Mouse (Mus musculus): ENCODE data around the gene Llcfc1. TPM values are rescaled to one million over a fixed set of nuclear protein-coding genes. Genes with fewer than 3 reads are reported as not detected.

The Llcfc1 gene
- polyA plus RNA-seq (2012; rRNA removed) (not detected in 2 replicates), polyA plus RNA-seq (2014; fragmentation: Nextera tagmentation; extraction: Ambion mirVana) (not detected in 2 replicates)

DNA sequence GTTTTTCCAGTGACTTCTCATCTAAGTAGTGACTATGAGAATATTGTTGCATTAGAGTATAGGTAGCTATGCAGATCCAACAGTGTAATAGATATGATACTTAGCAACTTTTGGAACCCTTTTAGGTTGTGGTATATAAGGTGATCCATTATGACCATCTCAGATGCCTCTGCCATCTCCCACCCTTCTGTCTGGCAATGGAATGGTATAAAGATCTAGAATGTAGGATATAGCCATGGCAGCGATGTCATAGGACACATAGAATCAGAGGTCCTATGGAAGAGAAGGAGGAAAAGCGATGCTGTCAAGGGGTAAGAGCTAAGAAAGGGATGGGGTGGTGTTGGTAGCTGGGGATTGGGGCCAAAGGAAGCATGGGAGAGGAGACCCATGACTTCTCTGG lies at the start of gene Llcfc1:
TSS of gene Llcfc1 (plus strand) at position 301 of the 400 bp plus-strand sequence.
- Histone ChIP-seq H3K4me1 (replicated peaks; ENCODE audit: control insufficient read depth in 2 of 2, insufficient read depth in 2 of 2, low read length in 1 of 2) (peaks cover 4 to 14% of the 10 kb centered on the region in 2 experiments), H3K27ac (peak within 1 kb of the TSS; percentile 30), H3K4me2 (ENCODE audit: low read depth) (no peak within 1 kb of the TSS), H3K9ac (replicated peaks) (no peak within 1 kb of the TSS), H3K36me3 (replicated peaks; ENCODE audit: control insufficient read depth, insufficient read depth, low read depth) (peaks cover 44% of the 10 kb centered on the region), H3K4me3 (ENCODE audit: insufficient read depth in 1 of 2, low read depth in 2 of 2, low read length in 2 of 2) (no peak within 1 kb of the TSS), H3K27me3 (ENCODE audit: control insufficient read depth, insufficient read depth, low read length) (no peaks in the 10 kb centered on the region), H3K9me3 (ENCODE audit: control insufficient read depth, low read length) (no peaks in the 10 kb centered on the region)
- WGBS (ENCODE audit: insufficient replicate concordance) = 89% methylated on average over 2 of the region's 2 CpGs
- DNase-seq (ENCODE audit: low read depth in 3 of 3, low spot score in 3 of 3) (no peak), ATAC-seq (ENCODE audit: insufficient read depth) (no peak)
- TF ChIP-seq CTCF (IDR thresholded peaks at IDR 0.05; ENCODE audit: low read depth) (no peak), EP300 (IDR thresholded peaks at IDR 0.05; ENCODE audit: low read depth) (no peak)

DNA sequence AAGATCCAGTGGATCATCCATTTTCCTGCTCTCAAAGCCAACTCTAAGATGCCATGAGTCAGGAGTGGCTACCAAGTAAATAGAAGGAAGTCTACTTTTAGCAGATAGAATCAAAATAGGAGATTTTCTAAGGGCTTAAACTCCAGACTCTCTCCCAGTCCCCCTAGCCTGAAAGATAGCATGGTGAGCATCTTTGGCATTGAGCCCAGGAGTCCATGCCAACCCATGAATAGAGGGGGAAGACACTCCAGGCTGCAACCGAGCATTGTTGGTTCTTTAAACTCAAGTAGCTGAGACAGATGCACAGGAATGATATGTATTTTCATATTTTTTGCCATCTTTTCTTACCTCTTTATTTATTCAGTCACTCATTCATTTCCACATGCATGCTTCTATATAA lies 49.0 kb upstream of the Llcfc1 start:
- Histone ChIP-seq H3K9me3 (ENCODE audit: control insufficient read depth, low read length) (no peaks in the 10 kb centered on the region), H3K36me3 (replicated peaks; ENCODE audit: control insufficient read depth, insufficient read depth, low read depth) (no peaks in the 10 kb centered on the region), H3K27ac (no peak overlapping the region), H3K27me3 (ENCODE audit: control insufficient read depth, insufficient read depth, low read length) (no peaks in the 10 kb centered on the region), H3K9ac (replicated peaks) (no peak overlapping the region), H3K4me1 (replicated peaks; ENCODE audit: control insufficient read depth in 2 of 2, insufficient read depth in 2 of 2, low read length in 1 of 2) (no peaks in the 10 kb centered on the region), H3K4me2 (ENCODE audit: low read depth) (no peak overlapping the region), H3K4me3 (ENCODE audit: insufficient read depth in 1 of 2, low read depth in 2 of 2, low read length in 2 of 2) (no peak overlapping the region)
- 46% methylated on average over 1 of the region's 1 CpGs for WGBS (ENCODE audit: insufficient replicate concordance)
- ATAC-seq (ENCODE audit: insufficient read depth) (no peak), DNase-seq (ENCODE audit: low read depth in 3 of 3, low spot score in 3 of 3) (no peak)
- TF ChIP-seq EP300 (IDR thresholded peaks at IDR 0.05; ENCODE audit: low read depth) (no peak), CTCF (IDR thresholded peaks at IDR 0.05; ENCODE audit: low read depth) (no peak)

- no peaks in the 10 kb centered on the region; a peak in 1 of 4 replicates for H3K4me1 ChIP-seq (replicated peaks; ENCODE audit: control insufficient read depth in 2 of 2, insufficient read depth in 2 of 2, low read length in 1 of 2)
- H3K9ac ChIP-seq (replicated peaks) = no peak within 1 kb of the TSS
- H3K27ac ChIP-seq = no peak within 1 kb of the TSS
- no peak for ATAC-seq (ENCODE audit: insufficient read depth)
- no peak for TF ChIP-seq EP300 (IDR thresholded peaks at IDR 0.05; ENCODE audit: low read depth)
- no peak for TF ChIP-seq CTCF (IDR thresholded peaks at IDR 0.05; ENCODE audit: low read depth)
- H3K9me3 ChIP-seq (ENCODE audit: control insufficient read depth, low read length) = no peaks in the 10 kb centered on the region
- WGBS (ENCODE audit: insufficient replicate concordance) = 43% methylated on average over 5 of the region's 5 CpGs
- H3K27me3 ChIP-seq (ENCODE audit: control insufficient read depth, insufficient read depth, low read length) = no peaks in the 10 kb centered on the region
- no peak for DNase-seq (ENCODE audit: low read depth in 3 of 3, low spot score in 3 of 3)
- H3K36me3 ChIP-seq (replicated peaks; ENCODE audit: control insufficient read depth, insufficient read depth, low read depth) = no peaks in the 10 kb centered on the region
- H3K4me3 ChIP-seq (ENCODE audit: insufficient read depth in 1 of 2, low read depth in 2 of 2, low read length in 2 of 2) = no peak within 1 kb of the TSS
- H3K4me2 ChIP-seq (ENCODE audit: low read depth) = no peak within 1 kb of the TSS
Measured at GRCm38 (mm10) chr6:41636178-41636577, 48.1 kb upstream of the Llcfc1 start, which contains the start of gene Trpv6. TSS of gene Trpv6 (minus strand) at chr6:41636405.

DNA sequence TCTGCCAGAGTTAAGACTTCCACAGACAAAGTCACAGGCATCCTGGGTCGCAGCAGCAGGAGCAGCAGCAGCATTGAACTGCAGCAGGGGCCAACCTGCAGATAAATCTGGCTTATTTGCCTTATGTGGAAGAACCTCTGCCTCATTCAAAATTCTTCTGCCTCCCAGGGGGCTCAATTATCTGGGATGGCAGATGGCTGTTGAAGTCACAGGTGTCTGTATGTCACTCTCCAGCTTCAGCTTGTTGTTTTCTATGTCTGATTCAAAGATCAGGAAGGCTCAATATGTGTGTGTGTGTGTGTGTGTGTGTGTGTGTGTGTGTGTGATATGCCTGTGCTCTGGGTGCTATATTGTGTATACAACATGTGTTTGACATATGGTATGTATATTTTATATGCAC lies 46.8 kb upstream of the Llcfc1 start:
- H3K27me3 ChIP-seq (ENCODE audit: control insufficient read depth, insufficient read depth, low read length) = no peaks in the 10 kb centered on the region

DNA sequence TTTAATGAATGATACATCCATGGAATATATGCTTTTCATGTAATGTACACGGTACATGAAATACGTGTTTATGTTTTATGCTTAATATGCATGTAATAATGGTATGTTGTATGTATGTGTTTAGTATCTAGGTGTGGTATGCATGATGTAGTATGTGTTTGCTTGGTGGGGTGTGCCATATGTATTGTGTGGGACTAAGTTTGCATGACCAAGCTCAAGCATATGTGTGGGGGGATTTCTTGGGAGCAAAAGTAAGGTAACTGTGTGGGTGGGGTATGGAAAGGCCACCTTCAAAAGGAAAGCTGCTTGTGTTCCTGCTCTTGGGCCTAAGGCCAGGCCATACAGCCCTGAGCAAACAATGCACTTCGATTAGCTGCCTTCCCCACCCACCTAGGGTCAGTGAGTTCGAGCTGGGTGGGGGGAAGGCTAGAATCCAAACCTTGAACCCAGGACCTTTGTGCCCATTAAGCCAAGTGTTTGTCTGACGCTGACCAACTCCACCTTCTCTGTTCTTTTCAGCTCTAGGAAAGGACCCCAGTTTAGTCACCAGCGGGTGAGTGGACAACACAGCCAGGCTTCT lies 46.2 kb upstream of the Llcfc1 start:
- no peak overlapping the region for H3K9ac ChIP-seq (replicated peaks)
- no peak for ATAC-seq (ENCODE audit: insufficient read depth)
- H3K9me3 ChIP-seq (ENCODE audit: control insufficient read depth, low read length) = no peaks in the 10 kb centered on the region
- H3K27ac ChIP-seq = no peak overlapping the region
- no peaks in the 10 kb centered on the region for H3K36me3 ChIP-seq (replicated peaks; ENCODE audit: control insufficient read depth, insufficient read depth, low read depth)
- H3K4me3 ChIP-seq (ENCODE audit: insufficient read depth in 1 of 2, low read depth in 2 of 2, low read length in 2 of 2) = no peak overlapping the region
- no peaks in the 10 kb centered on the region; a peak in 1 of 4 replicates for H3K4me1 ChIP-seq (replicated peaks; ENCODE audit: control insufficient read depth in 2 of 2, insufficient read depth in 2 of 2, low read length in 1 of 2)
- TF ChIP-seq CTCF (IDR thresholded peaks at IDR 0.05; ENCODE audit: low read depth) (no peak), EP300 (IDR thresholded peaks at IDR 0.05; ENCODE audit: low read depth) (no peak)
- DNase-seq (ENCODE audit: low read depth in 3 of 3, low spot score in 3 of 3) = no peak
- no peaks in the 10 kb centered on the region for H3K27me3 ChIP-seq (ENCODE audit: control insufficient read depth, insufficient read depth, low read length)
- no peak overlapping the region for H3K4me2 ChIP-seq (ENCODE audit: low read depth)
- WGBS (ENCODE audit: insufficient replicate concordance) = 45% methylated on average over 6 of the region's 6 CpGs

More for the DNA sequence above, 46.8 kb upstream of the Llcfc1 start:
- Histone ChIP-seq H3K27ac (no peak overlapping the region), H3K9me3 (ENCODE audit: control insufficient read depth, low read length) (no peaks in the 10 kb centered on the region), H3K4me2 (ENCODE audit: low read depth) (no peak overlapping the region), H3K4me3 (ENCODE audit: insufficient read depth in 1 of 2, low read depth in 2 of 2, low read length in 2 of 2) (no peak overlapping the region), H3K9ac (replicated peaks) (no peak overlapping the region), H3K4me1 (replicated peaks; ENCODE audit: control insufficient read depth in 2 of 2, insufficient read depth in 2 of 2, low read length in 1 of 2) (no peaks in the 10 kb centered on the region; a peak in 1 of 4 replicates), H3K36me3 (replicated peaks; ENCODE audit: control insufficient read depth, insufficient read depth, low read depth) (no peaks in the 10 kb centered on the region)
- TF ChIP-seq EP300 (IDR thresholded peaks at IDR 0.05; ENCODE audit: low read depth) = no peak
- no peak for TF ChIP-seq CTCF (IDR thresholded peaks at IDR 0.05; ENCODE audit: low read depth)
- no peak for DNase-seq (ENCODE audit: low read depth in 3 of 3, low spot score in 3 of 3)
- 37% methylated on average over 1 of the region's 1 CpGs for WGBS (ENCODE audit: insufficient replicate concordance)
- no peak for ATAC-seq (ENCODE audit: insufficient read depth)
